Mouse (Mus musculus) hindbrain, embryonic 14.5 days (tissue): ENCODE measurements around the gene Gli1. TPM values are rescaled to one million over a fixed set of nuclear protein-coding genes. Genes with fewer than 3 reads are reported as not detected.

Experiments used
- ATAC-seq: fragments of 200-750 bp; cut with Nextera tagmentation; 2 replicates; pipeline ENCODE4 v1.8.0; 2017; ENCODE audit warnings: moderate number of reproducible peaks, mild to moderate bottlenecking, moderate TSS enrichment, moderate library complexity; ENCODE audit not compliant: low FRiP score
- DNase-seq: peaks from one replicate; pipeline ENCODE4 v3.0.0-alpha.2; 2015; ENCODE audit warnings: low spot score
- H3K27ac ChIP-seq: fragments of 300-500 bp; sonication (generic); 2 replicates; pipeline ENCODE4 v1.5.1; 2014; ENCODE audit warnings: mild to moderate bottlenecking, moderate library complexity
- H3K27me3 ChIP-seq: fragments of 300-500 bp; sonication (generic); 2 replicates; pipeline ENCODE4 v1.6.1; 2014; ENCODE audit warnings: mild to moderate bottlenecking, low read length, mixed read lengths; ENCODE audit not compliant: control insufficient read depth, insufficient read depth
- H3K36me3 ChIP-seq: fragments of 300-500 bp; sonication (generic); replicated peaks from 2 replicates; pipeline ENCODE4 v1.6.1; 2014; ENCODE audit not compliant: control insufficient read depth, insufficient read depth
- H3K4me1 ChIP-seq: fragments of 300-500 bp; sonication (generic); replicated peaks from 2 replicates; pipeline ENCODE4 v1.6.1; 2014; ENCODE audit warnings: antibody characterized with exemption, low read length, mixed read lengths; ENCODE audit not compliant: control insufficient read depth, insufficient read depth
- H3K4me2 ChIP-seq: fragments of 300-500 bp; sonication (generic); replicated peaks from 2 replicates; pipeline ENCODE4 v1.6.1; 2014; ENCODE audit warnings: mild to moderate bottlenecking, moderate library complexity
- H3K4me3 ChIP-seq: fragments of 300-500 bp; sonication (generic); replicated peaks from 2 replicates; pipeline ENCODE4 v1.5.1; 2014; ENCODE audit warnings: mild to moderate bottlenecking, low read length
- H3K9ac ChIP-seq: fragments of 300-500 bp; sonication (generic); 2 replicates; pipeline ENCODE4 v1.6.1; 2014
- H3K9me3 ChIP-seq: fragments of 300-500 bp; sonication (generic); 2 replicates; pipeline ENCODE4 v1.6.1; 2016; ENCODE audit warnings: low read length; ENCODE audit not compliant: control insufficient read depth
- WGBS: fragments of 180-500 bp; shearing (Covaris S2); extraction: QIAGEN DNeasy Blood & Tissue Kit; methylation state at CpG from one replicate; pipeline ENCODE4 v1.1.7; 2014; 5-methylcytosine and 5-hydroxymethylcytosine counted together
- polyA plus RNA-seq: library from polyadenylated mRNA; unstranded; fragments of >200 nt; fragmentation: Nextera tagmentation; extraction: Ambion mirVana; gene quantifications from 2 replicates; pipeline ENCODE4 v1.2.1, GENCODE M21; 2014

Gli1 gene
- polyA plus RNA-seq, 1 experiment from 2014 or later: 1.3 TPM

GRCm38 (mm10) chr10:127326828-127327227, 14.9 kb downstream of the Gli1 start:
- peak overlapping the region; percentile 24; the same call in 1 of the 2 replicates for H3K9ac ChIP-seq

GRCm38 (mm10) chr10:127326017-127326801, 15.6 kb downstream of the Gli1 start:
- peaks cover 7% of the 10 kb centered on the region for H3K4me1 ChIP-seq
- H3K9me3 ChIP-seq: 0 out of 2 replicates have a peak, but pooled peaks cover 4% of the 10 kb centered on the region
- H3K27me3 ChIP-seq: peaks cover 80% of the 10 kb centered on the region
- H3K4me3 ChIP-seq: peak overlapping the region; percentile 30
- ATAC-seq: peak; percentile 38; the same call in 1 of the 2 replicates
- no peak overlapping the region for H3K27ac ChIP-seq
- peak overlapping the region; percentile 24; the same call in 1 of the 2 replicates for H3K9ac ChIP-seq
- 3% methylated on average over 52 of the region's 54 CpGs for WGBS
- H3K4me2 ChIP-seq: peak overlapping the region; percentile 56
- H3K36me3 ChIP-seq: no peaks in the 10 kb centered on the region
- DNase-seq: no peak

More at GRCm38 (mm10) chr10:127326828-127327227, 14.9 kb downstream of the Gli1 start:
- no peak for DNase-seq
- Histone ChIP-seq H3K4me1 (peaks cover 7% of the 10 kb centered on the region), H3K9me3 (0 out of 2 replicates have a peak, but pooled peaks cover 4% of the 10 kb centered on the region), H3K4me2 (peak overlapping the region; percentile 56), H3K36me3 (no peaks in the 10 kb centered on the region), H3K4me3 (peak overlapping the region; percentile 30), H3K27me3 (peaks cover 80% of the 10 kb centered on the region), H3K27ac (no peak overlapping the region)
- 6% methylated on average over 29 of the region's 29 CpGs for WGBS
- ATAC-seq: no peak

GRCm38 (mm10) chr10:127325454-127326016, 16.2 kb downstream of the Gli1 start:
- Histone ChIP-seq H3K27me3 (peaks cover 80% of the 10 kb centered on the region), H3K36me3 (no peaks in the 10 kb centered on the region), H3K27ac (no peak overlapping the region), H3K9ac (no peak overlapping the region), H3K4me2 (no peak overlapping the region), H3K4me3 (no peak overlapping the region; the same call in 1 of the 2 replicates), H3K4me1 (peaks cover 7% of the 10 kb centered on the region), H3K9me3 (0 out of 2 replicates have a peak, but pooled peaks cover 4% of the 10 kb centered on the region)
- ATAC-seq: no peak
- 36% methylated on average over 14 of the region's 14 CpGs for WGBS
- no peak for DNase-seq

DNA sequence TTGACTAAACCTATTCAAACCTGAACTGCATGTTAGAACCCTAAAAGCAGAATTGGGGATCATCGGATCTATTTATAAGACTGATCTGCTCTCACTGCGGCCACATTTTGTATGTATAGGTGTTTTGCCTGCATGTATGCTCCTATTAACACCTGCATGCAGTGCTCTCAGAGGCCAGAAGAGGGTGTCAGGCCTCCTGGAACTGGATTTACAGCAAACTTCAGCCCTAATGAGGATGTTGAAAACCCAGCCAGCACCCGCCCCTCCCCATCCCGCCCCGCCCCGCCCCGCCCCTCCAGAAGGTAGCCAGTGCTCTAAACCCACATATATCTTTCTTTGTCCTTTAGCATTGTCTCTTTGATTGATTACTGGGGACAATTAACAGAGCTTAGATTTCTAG, 17.3 kb downstream of the Gli1 start:
- Histone ChIP-seq H3K9ac (no peak overlapping the region), H3K9me3 (0 out of 2 replicates have a peak, but pooled peaks cover 4% of the 10 kb centered on the region), H3K36me3 (no peaks in the 10 kb centered on the region), H3K27ac (no peak overlapping the region), H3K4me1 (peaks cover 7% of the 10 kb centered on the region), H3K4me2 (no peak overlapping the region), H3K27me3 (peaks cover 72% of the 10 kb centered on the region), H3K4me3 (no peak overlapping the region)
- WGBS: 17% methylated on average over 7 of the region's 7 CpGs
- DNase-seq (no peak), ATAC-seq (no peak)

GRCm38 (mm10) chr10:127323131-127323855, 18.5 kb downstream of the Gli1 start:
- Histone ChIP-seq H3K27me3 (peaks cover 60% of the 10 kb centered on the region), H3K27ac (no peak overlapping the region), H3K9ac (no peak overlapping the region), H3K4me2 (no peak overlapping the region), H3K9me3 (0 out of 2 replicates have a peak, but pooled peaks cover 4% of the 10 kb centered on the region), H3K4me1 (peaks cover 7% of the 10 kb centered on the region), H3K36me3 (no peaks in the 10 kb centered on the region), H3K4me3 (no peak overlapping the region)
- WGBS: 76% methylated on average over 17 of the region's 17 CpGs
- ATAC-seq (no peak), DNase-seq (no peak)

DNA sequence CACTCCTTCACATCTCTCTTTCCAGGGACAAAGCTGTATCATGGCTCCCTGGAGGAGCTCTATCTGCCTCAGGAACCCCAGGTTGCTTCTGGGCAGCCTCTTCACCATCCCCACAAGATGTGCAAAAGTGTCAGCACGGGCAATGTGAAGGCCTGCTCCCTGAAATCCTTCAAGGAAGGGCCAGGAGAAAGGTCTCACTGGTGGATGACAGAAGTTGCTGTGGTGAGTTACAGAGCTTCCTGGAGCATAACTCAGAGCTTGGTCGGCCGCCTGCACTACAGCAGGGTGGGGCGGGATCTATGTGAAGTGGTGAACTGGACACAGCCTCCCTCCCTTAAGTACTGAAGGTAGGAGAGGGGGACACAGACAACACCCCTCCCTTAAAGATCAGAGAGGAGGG, 19.1 kb downstream of the Gli1 start:
- H3K27ac ChIP-seq: no peak overlapping the region
- H3K4me2 ChIP-seq: no peak overlapping the region
- WGBS: 81% methylated on average over 4 of the region's 4 CpGs
- H3K4me3 ChIP-seq: no peak overlapping the region
- peaks cover 54% of the 10 kb centered on the region for H3K27me3 ChIP-seq
- ATAC-seq: no peak
- DNase-seq: no peak
- no peaks in the 10 kb centered on the region for H3K36me3 ChIP-seq
- H3K9ac ChIP-seq: no peak overlapping the region
- H3K4me1 ChIP-seq: peaks cover 7% of the 10 kb centered on the region
- H3K9me3 ChIP-seq: 0 out of 2 replicates have a peak, but pooled peaks cover 4% of the 10 kb centered on the region

DNA sequence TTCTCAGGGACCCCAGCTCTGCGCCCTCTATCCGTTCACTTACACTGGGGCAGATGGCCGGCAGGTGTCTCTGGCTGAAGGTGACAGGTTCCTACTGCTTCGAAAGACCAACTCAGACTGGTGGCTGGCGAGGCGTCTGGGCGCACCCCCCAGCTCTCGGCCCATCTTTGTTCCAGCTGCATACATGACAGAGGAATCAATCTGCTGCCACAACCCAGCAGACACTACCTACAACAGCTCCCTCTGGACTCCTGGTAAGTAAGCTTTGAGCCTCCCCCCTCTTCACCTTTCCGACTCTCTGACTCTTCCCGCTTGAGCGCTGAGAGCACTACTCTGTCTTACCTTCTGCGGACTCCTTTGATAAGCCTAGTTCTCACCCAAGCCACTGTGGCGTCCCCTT, 19.6 kb downstream of the Gli1 start:
- DNase-seq (no peak), ATAC-seq (no peak)
- WGBS: 71% methylated on average over 13 of the region's 13 CpGs
- no peaks in the 10 kb centered on the region for H3K36me3 ChIP-seq
- H3K4me3 ChIP-seq: no peak overlapping the region
- H3K27me3 ChIP-seq: peaks cover 49% of the 10 kb centered on the region
- 0 out of 2 replicates have a peak, but pooled peaks cover 3% of the 10 kb centered on the region for H3K9me3 ChIP-seq
- no peak overlapping the region for H3K27ac ChIP-seq
- peaks cover 7% of the 10 kb centered on the region for H3K4me1 ChIP-seq
- no peak overlapping the region for H3K4me2 ChIP-seq
- no peak overlapping the region for H3K9ac ChIP-seq

GRCm38 (mm10) chr10:127321621-127322020, 20.2 kb downstream of the Gli1 start, which contains the start of gene Arhgap9:
Gene Arhgap9, plus strand, starts transcription at chr10:127321964.
- no peak for ATAC-seq

GRCm38 (mm10) chr10:127319969-127320368, 21.8 kb downstream of the Gli1 start:
- WGBS: 78% methylated on average over 7 of the region's 7 CpGs
- Histone ChIP-seq H3K4me2 (no peak overlapping the region), H3K4me1 (no peaks in the 10 kb centered on the region), H3K27me3 (peaks cover 27% of the 10 kb centered on the region), H3K4me3 (no peak overlapping the region), H3K9me3 (no peaks in the 10 kb centered on the region), H3K9ac (no peak overlapping the region), H3K36me3 (no peaks in the 10 kb centered on the region), H3K27ac (no peak overlapping the region)
- DNase-seq: no peak
- no peak for ATAC-seq

More at GRCm38 (mm10) chr10:127321621-127322020, 20.2 kb downstream of the Gli1 start, which contains the start of gene Arhgap9:
- no peak for DNase-seq
- Histone ChIP-seq H3K27me3 (peaks cover 43% of the 10 kb centered on the region), H3K4me3 (no peak within 1 kb of the TSS), H3K9ac (no peak within 1 kb of the TSS), H3K36me3 (no peaks in the 10 kb centered on the region), H3K4me2 (no peak within 1 kb of the TSS), H3K4me1 (peaks cover 6% of the 10 kb centered on the region), H3K9me3 (no peaks in the 10 kb centered on the region), H3K27ac (no peak within 1 kb of the TSS)
- WGBS: 76% methylated on average over 2 of the region's 3 CpGs
